ENCODE assay signal across 8 mouse cellular contexts in the genomic region with DNA sequence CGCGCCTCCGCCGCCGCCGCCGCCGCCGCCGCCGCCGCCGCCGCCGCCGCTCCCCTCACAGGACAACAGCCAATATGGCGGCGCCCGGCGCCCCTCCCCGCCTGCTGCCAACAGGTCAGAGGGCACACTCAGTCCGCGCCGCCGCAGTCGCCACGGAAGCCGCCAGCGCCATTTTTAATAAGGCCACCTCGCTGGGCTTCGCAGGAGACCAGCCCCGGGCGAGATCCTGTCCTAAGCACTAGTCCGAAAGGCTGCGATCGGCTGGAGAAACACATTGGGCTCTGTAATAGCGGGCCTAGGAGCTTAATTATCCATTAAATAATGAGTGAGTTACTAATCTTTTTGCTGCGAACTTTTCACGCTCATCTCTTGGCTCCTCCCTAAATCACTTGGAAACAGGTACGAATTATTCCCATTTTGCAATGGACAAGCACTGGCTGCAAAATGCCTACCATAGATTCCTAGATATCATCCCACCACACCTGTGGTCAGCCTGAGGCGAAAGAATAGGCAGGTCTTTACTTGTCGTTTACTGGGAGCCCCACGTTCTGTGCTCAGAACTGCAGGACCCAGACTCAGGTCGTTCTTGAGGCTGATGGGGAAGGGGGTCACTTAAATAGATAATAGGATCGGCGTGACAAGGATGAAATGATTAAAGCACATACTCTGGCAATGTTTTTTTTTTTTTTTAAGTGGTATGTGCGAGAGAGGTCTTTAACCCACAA. TPM values are rescaled to one million over a fixed set of nuclear protein-coding genes. Genes with fewer than 3 reads are reported as not detected.
A peak's percentile ranks its signal among the peaks of the same experiment; 100 is the strongest.
DNase-seq lines count a peak whose midpoint lies in the region; ATAC-seq lines count a peak whose summit lies in the region.

A gene (minus strand): TSS at position 94 of the 725 bp plus-strand sequence.

- peak; percentile 94 for DNase-seq in NIH3T3 (ENCODE audit: low read depth)
- peak; percentile 97 to 98 for DNase-seq in cerebellum, postnatal 10 days
- peak; percentile 86 to 88 for DNase-seq in frontal cortex, postnatal 14 days (ENCODE audit: low spot score in 2 of 2)
- DNase-seq in layer of hippocampus, postnatal 25 days (ENCODE audit: extremely low spot score in 1 of 2, low spot score in 1 of 2) = peak; percentile 90 to 92
- DNase-seq in lung, postnatal 25 days (ENCODE audit: low spot score) = peak; percentile 95
- DNase-seq in retina, embryonic 14.5 days (ENCODE audit: low spot score) = peak; percentile 98
- DNase-seq in thymus, postnatal 4 days = peak; percentile 97

- peaks cover 44% of the 10 kb centered on the region for H3K4me1 ChIP-seq in hindbrain, embryonic 13.5 days (replicated peaks)

- peak within 1 kb of the TSS; percentile 99 for H3K9ac ChIP-seq in hindbrain, embryonic 13.5 days

- peak within 1 kb of the TSS; percentile 98 for H3K4me2 ChIP-seq in hindbrain, embryonic 13.5 days

- no peaks in the 10 kb centered on the region for H3K27me3 ChIP-seq in hindbrain, embryonic 13.5 days

- peaks cover 12% of the 10 kb centered on the region for H3K36me3 ChIP-seq in hindbrain, embryonic 13.5 days

- peak within 1 kb of the TSS; percentile 94 for H3K4me3 ChIP-seq in hindbrain, embryonic 13.5 days

- peak; percentile 82 for ATAC-seq in hindbrain, embryonic 13.5 days (ENCODE audit: low FRiP score)

- 2% methylated on average over 44 of the region's 47 CpGs for WGBS in hindbrain, embryonic 13.5 days

- H3K27ac ChIP-seq in hindbrain, embryonic 13.5 days = peak within 1 kb of the TSS; percentile 94

- no peaks in the 10 kb centered on the region for H3K9me3 ChIP-seq in hindbrain, embryonic 13.5 days

RNA-seq across cellular contexts. Expression of the gene that starts here (rescaled TPM):
- 57.0 and 57.1 TPM in 2 replicates for polyA plus RNA-seq in hindbrain, embryonic 13.5 days (2015; fragmentation: Nextera tagmentation; extraction: Ambion mirVana)
- 10 to 100 TPM; 66.4 to 87.5 TPM for total RNA-seq in layer of hippocampus, postnatal 25 days (2021)

Comparison
In these comparisons a context has a peak if more than half of its experiments do, and no peak if none do; other contexts are left out.
1. Peak in every context shown above with its lines: DNase-seq, ATAC-seq, H3K4me3 ChIP-seq and H3K27ac ChIP-seq.